In genomic region chr6:12105144-12105543, GRCm38 (mm10) we compare ENCODE assay signal across 16 mouse cellular contexts.
DNase-seq lines count a peak whose midpoint lies in the region; ATAC-seq lines count a peak whose summit lies in the region.
"Had no signal": no experiment of that assay in that cellular context is flagged by ENCODE, and none has a peak within 500 bp of the region (broad histone marks: within the 10 kb centered on the region; RNA-seq: fewer than 3 reads in every experiment).

No protein-coding gene starts in this region.

- H3K9me3 ChIP-seq in lung, embryonic 16.5 days (ENCODE audit: control insufficient read depth, low read length) = no peaks in the 10 kb centered on the region
- H3K9me3 ChIP-seq in liver, embryonic 12.5 days (replicated peaks) = no peaks in the 10 kb centered on the region
- H3K9me3 ChIP-seq: heart, embryonic 13.5 days; limb, embryonic 13.5 days had no signal

- no peak overlapping the region for H3K4me2 ChIP-seq in lung, embryonic 16.5 days (ENCODE audit: low read depth, low read length)
- H3K4me2 ChIP-seq in liver, embryonic 12.5 days = no peak overlapping the region
- H3K4me2 ChIP-seq: heart, embryonic 13.5 days; limb, embryonic 13.5 days had no signal

- no peak overlapping the region for H3K9ac ChIP-seq in lung, embryonic 16.5 days (ENCODE audit: low read length)
- H3K9ac ChIP-seq in liver, embryonic 12.5 days = no peak overlapping the region
- H3K9ac ChIP-seq: heart, embryonic 13.5 days; limb, embryonic 13.5 days had no signal

- 31% methylated on average over 4 of the region's 4 CpGs for WGBS in lung, embryonic 16.5 days
- 56% methylated on average over 4 of the region's 4 CpGs for WGBS in liver, embryonic 12.5 days (ENCODE audit: insufficient replicate concordance)

- peak overlapping the region; percentile 66 for H3K27ac ChIP-seq in lung, embryonic 16.5 days (ENCODE audit: low read length)
- H3K27ac ChIP-seq in liver, embryonic 12.5 days = no peak overlapping the region
- H3K27ac ChIP-seq: heart, embryonic 13.5 days; limb, embryonic 13.5 days had no signal

- H3K4me1 ChIP-seq in lung, embryonic 16.5 days (replicated peaks; ENCODE audit: control insufficient read depth, insufficient read depth, low read length) = no peaks in the 10 kb centered on the region
- H3K4me1 ChIP-seq in liver, embryonic 12.5 days = no peaks in the 10 kb centered on the region
- H3K4me1 ChIP-seq: heart, embryonic 13.5 days; limb, embryonic 13.5 days had no signal

- no peak for DNase-seq in frontal cortex, postnatal 25 days (ENCODE audit: low spot score in 2 of 2)
- DNase-seq in layer of hippocampus, adult 11-12 months (ENCODE audit: low spot score) = peak; percentile 39
- no peak for DNase-seq in layer of hippocampus, postnatal 25 days (ENCODE audit: extremely low spot score in 1 of 2, low spot score in 1 of 2)
- peak; percentile 74 for DNase-seq in brain, adult 2 months (ENCODE audit: low read depth, low spot score)
- no peak for DNase-seq in heart, adult 18-20 months
- DNase-seq: adrenal gland, postnatal 36 days; cerebellum, adult 9-11 months; gastrocnemius, postnatal 25 days; heart, postnatal 4 days; retina, postnatal 1 day had no signal

- no peak overlapping the region for H3K4me3 ChIP-seq in lung, embryonic 16.5 days (ENCODE audit: low read length)
- no peak overlapping the region for H3K4me3 ChIP-seq in liver, embryonic 12.5 days
- H3K4me3 ChIP-seq: heart, embryonic 13.5 days; limb, embryonic 13.5 days had no signal

- ATAC-seq in frontal cortex, adult (ENCODE audit: low TSS enrichment) = peak; percentile 95
- peak; percentile 94 for ATAC-seq in lung, embryonic 16.5 days (ENCODE audit: low read depth)
- ATAC-seq in liver, embryonic 12.5 days = no peak
- ATAC-seq: forebrain, embryonic 14.5 days had no signal

- no peaks in the 10 kb centered on the region for H3K27me3 ChIP-seq in lung, embryonic 16.5 days (ENCODE audit: control insufficient read depth, insufficient read depth, low read depth, low read length)
- no peaks in the 10 kb centered on the region for H3K27me3 ChIP-seq in liver, embryonic 12.5 days (replicated peaks)
- H3K27me3 ChIP-seq: heart, embryonic 13.5 days; limb, embryonic 13.5 days had no signal

- no peaks in the 10 kb centered on the region for H3K36me3 ChIP-seq in lung, embryonic 16.5 days (ENCODE audit: control insufficient read depth, insufficient read depth, low read length)
- H3K36me3 ChIP-seq in liver, embryonic 12.5 days = no peaks in the 10 kb centered on the region
- H3K36me3 ChIP-seq: heart, embryonic 13.5 days; limb, embryonic 13.5 days had no signal

Comparison
In these comparisons a context has a peak if more than half of its experiments do, and no peak if none do; other contexts are left out.
1. DNase-seq: peak in layer of hippocampus, adult 11-12 months (single experiment) and brain, adult 2 months (single experiment); none in frontal cortex, postnatal 25 days (0 of 2), layer of hippocampus, postnatal 25 days (0 of 2) and heart, adult 18-20 months (0 of 2).